Mouse (Mus musculus): ENCODE data around the gene Hoxa11.

DNA sequence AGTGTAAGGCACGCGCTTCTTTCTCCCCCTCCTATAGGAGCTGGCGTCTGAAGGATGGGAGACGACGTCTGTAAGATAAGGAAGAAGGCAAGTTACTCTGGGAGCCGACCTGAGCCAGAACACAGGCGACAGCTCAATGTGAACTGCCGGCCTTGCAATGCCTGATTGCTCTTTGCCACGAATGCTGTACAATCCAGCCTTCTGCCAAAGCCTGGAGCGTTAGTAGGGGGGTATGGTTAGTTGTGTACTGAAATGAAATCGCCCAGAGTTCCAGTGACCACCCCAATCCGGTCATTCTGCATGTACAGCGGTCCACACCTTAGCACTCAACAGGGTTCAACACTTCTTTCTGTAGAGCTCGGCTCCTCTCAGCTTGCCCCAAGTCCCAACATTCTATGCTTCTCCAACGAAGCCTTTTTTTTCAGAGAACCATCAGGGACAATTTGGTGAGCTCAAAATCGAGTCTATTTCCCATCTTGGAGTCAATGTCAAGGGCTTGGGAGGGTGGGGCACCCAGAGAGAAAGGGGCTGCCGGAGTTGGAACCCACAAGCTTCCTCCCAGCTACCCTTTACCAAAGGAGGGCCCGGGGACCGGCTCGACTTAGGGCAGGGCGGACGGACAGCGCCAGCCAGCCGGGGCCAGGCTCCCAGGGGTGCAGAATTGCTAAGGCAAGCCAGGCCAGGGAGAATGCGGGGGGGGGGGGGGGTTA lies 13.6 kb upstream of the Hoxa11 start:
- TF ChIP-seq CTCF (IDR thresholded peaks at IDR 0.05; ENCODE audit: low read depth), result no peak
- TF ChIP-seq EP300 (optimal IDR thresholded peaks at IDR 0.05), result no peak
